Mouse (Mus musculus) right cerebral cortex, postnatal 25 days (tissue): ENCODE results near the gene Babam2.
"Not testable (repeated sequence)": the region's sequence is repeated elsewhere in the genome, so short reads cannot be mapped to it uniquely, and the experiment has no call there.

Experiments used
- DNase-seq: peaks from one replicate; pipeline ENCODE4 v3.0.0; 2022

Babam2 gene

DNA sequence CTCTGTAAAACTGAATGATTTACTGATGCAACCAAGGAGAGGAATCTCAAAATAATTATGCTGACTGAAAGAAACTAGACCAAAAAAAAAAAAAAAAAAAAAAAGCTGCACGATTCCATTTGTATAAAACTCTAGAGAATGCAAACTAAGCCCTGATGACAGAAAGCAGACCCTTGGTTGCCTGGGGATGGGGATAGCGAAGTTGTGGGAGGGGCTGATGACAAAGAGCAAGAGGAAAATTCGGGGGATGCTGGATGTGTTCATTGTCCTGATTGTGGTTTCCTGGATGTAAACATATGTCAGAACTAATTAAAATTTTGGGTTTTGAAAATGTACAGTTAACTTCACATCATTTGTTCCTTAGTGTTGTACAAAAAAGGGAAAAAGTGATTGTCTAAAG lies 257.7 kb downstream of the Babam2 start:
- no peak for DNase-seq

DNA sequence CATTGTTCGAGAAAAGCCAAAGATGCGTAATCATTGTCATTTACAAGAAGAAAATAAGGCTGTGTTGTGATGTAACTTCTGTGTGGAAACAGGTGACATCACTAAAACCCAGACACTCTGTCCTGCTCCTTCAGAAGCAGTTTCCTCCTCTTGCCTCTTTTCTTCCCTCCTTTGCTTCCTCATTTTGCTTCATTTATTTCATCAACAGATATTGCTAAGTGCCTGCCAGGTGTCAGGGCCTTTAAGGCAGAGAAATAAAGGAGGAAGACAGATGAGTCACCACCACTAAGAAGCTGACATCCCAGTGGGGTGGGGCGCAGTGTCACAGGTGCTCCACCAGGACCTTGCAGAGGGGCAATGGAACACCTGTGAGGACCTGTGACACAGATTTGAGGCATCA lies 258.9 kb downstream of the Babam2 start:
- DNase-seq = no peak

DNA sequence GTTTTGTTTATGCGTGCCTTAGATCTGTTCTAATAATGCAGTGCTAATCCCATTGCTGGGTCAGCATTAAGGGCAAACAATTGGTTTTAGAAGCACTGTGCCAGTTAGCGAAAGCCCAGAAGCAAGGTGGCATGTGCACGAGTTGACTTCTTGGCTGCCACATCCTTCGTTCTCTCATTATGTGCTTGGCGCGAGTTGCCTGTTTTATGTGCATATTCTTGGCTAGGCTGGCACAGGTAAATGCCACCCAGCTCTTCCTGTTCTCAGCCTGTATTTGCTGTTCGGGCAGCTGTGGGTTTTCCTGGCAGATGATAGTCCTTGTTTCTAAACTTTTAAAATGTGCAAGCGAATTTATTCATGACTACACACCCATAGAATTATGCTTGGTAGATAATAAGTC lies 262.4 kb downstream of the Babam2 start:
- no peak for DNase-seq

DNA sequence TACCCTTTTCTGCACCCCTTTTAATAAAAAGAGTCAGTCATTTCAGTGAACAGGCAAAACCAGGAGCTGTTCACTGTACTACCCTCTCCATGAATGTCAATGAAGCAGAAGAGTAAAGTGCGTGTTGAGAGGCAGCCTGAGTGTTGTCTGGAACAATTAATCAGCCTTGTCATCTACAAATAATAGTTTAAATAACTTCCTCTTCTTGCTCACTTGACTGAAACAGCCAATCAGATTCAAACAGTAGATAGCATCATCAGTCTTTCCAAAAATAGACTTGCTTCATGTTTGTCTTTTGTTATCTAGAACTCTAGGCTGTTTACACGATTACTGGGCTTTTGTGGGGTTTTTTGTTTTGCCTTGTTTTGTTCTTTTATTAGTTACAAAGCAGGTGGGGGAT lies 263.9 kb downstream of the Babam2 start:
- no peak for DNase-seq

DNA sequence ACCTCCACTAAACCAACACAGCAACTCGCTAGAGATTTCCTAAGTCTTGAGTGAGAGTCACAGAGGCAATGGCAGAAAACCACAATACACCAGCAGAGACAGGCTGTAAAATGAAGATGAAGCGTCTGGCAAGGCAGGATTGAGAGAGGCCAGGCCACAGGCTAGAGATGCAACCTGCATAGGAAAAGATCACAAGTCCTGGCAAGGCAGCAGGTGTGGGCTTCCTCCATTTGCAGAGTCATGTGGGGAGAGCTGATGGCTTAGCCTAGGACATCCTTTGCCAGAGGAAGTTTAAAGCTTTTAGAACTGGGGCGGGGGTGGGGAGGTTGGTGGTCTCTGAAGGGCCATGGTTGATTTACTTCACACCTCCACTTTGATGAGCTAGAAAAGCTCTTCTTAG lies 264.9 kb downstream of the Babam2 start:
- no peak for DNase-seq

DNA sequence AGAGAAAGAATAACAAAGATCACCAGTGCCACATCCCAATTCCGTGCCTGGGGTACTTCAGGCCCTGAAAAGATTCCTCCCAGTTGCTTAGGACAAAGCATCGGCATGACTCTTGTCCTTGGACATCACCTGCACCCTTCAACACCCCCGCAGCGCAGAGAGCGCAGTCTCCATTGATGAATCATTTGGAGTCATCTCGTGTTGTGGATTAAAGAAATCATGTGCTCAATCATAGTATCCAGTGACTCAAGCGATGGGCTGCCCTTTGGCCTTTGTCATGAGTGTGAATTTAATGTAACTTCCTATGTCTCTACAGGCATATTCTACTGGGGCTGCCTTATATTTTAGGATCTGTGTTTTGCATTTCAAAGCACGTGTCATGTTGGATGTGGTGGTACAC lies 265.9 kb downstream of the Babam2 start:
- DNase-seq = no peak

DNA sequence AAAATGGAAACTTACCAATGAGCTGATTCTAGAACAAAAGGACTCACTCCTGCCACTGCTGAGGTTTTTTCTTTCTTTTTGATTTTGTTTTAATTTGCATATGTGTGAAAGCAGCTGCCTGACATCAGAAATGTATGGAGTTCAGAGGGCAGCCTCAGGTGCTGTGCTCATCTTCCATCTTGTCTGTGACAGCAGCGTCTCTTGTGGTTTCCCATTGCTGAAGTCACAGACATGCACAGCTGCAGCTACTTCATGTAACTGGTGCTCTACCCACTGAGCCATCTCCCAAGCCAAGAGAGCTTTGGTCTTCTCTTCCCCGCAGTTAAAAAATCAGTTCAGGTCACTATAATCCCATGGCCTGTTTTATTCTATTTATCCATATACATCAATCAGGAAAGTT lies 266.4 kb downstream of the Babam2 start:
- no peak for DNase-seq

DNA sequence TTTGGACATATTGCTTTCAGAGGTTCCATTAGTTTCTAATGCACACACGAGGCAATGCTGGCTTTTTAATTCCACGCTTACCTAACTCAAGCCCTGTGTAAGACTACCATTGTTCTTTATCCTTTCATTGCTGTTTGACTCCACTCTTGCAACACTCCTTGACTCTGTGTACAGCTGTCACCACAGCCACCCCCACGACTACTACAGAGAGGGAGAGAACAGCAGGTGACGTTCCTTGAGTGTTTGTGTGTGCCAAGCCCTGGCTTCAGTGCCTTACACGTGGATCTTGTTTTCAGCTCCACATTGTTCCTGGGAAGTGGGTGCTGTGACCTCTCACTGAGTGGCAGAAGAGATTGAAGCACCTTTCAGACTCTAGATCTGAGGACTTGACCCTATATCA lies 269.3 kb downstream of the Babam2 start:
- DNase-seq = no peak

DNA sequence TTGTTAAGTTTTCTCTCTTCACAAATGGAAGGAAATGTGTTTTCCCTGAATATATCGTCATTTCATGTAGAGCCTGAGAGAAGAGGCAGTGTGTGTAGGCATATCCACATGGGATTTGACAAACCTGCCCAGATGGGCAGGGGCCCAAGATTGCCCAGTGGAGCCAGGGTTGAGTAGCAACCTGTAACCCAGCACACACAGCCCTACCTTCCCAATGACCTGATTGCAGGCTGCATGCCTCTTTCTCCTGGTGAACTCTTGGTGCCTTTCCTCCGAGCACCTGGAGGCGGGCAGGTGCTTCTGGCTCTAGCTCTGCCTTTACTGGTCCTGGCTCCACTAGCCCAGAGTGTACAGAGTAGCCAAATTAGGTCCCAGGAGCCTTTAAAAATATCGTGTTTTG lies 270.0 kb downstream of the Babam2 start:
- DNase-seq = no peak

DNA sequence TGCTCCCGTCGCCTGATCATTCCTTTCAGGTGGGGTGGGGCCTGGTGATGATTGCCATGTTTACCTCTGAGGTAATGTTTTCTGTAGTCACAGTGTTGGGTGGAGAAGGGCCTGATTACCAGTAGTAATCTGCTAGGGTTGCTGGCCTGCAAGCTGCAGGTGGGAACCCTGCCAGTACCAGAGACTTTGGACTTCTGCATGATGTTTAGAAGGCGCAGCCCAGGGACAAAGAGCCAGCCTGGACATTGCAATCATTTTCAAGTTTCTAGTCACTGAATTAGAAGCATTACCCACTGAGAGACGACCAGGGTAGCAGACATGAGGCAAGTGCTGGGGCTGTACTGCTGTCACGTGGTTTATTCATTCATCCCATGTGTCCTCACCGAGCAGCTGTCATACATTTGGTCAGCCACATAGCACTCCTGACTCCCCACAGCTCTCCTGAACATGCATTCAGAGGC lies 270.6 kb downstream of the Babam2 start:
- DNase-seq = no peak

DNA sequence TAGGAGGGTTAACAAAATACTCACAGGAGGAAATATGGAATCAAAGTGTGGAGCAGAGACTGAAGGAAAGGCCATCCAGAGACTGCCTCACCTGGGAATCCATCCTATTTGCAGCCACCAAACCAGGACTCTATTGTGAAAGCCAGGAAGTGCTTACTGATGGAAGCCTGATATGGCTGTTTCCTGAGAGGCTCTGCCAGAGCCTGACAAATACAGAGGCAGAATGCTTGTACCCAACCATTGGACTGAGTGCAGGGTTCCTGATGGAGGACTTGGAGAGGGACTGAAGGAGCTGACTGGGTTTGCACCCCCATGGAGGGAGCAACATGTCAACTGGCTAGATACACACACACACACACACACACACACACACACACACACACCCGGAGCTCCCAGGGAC lies 274.9 kb downstream of the Babam2 start:
- not testable (repeated sequence) for DNase-seq

DNA sequence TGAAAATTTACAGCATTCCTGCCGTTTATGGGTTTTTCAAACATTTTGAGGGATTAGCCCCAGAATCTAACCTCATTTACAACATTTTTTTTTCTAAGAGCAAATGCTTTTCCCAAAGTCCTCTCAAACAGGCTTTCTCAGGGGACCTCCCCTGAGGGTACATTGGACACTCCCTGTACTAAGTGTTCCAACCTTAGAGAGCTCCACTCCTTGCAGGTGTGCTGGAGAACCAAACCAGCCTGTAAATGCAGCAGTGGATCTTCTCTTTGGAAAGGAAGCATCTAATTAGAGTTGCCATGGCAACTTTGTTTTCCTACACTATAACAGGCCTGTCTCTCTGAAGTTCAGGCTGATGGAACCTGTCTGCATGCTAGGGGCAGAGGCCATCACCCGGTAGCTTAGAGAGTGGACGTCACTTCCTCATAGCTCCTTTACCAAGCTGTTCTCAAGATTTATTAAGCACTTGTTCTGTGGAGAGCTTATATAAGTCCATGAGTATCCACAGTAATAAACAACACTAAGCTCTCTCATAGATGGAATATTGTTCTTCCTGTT lies 277.2 kb downstream of the Babam2 start:
- no peak for DNase-seq

DNA sequence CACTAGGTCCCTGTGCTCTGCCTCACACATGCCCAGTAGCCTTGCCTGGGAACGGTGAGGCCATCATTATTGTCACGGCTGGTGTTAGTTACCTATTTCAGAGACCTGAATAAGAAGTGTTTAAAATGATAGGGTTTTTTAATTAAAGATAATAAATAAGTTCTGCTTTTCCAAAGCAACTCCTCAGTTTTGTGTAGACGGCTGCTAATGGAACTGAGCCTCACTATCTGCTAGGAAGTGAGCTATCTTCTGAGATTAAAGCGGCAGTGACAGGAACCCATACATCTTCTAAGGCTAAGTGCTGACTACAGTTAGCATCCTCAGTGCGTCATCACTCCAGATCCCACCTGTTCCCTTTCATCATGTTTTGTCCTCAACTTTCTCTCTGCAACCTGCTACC lies 284.6 kb downstream of the Babam2 start:
- DNase-seq = no peak

DNA sequence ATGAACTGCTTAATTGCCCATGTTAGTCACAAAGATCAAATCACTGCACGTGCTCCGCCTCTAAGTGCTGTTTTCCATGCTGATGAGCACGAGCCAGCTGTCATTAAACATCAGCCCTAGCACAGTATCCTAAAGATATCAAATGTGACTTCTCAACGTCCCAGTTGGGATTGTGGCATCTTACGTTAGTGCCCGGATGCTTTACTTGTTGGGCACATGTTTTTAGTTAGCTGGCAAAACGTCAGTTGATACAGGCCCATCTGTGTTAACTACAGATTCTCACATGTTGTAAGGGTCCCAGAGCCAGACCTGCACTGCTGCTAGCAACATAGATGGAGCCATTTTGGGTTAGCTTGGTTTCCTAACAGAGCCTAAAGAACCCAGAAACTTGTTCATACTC lies 285.7 kb downstream of the Babam2 start:
- DNase-seq = no peak

DNA sequence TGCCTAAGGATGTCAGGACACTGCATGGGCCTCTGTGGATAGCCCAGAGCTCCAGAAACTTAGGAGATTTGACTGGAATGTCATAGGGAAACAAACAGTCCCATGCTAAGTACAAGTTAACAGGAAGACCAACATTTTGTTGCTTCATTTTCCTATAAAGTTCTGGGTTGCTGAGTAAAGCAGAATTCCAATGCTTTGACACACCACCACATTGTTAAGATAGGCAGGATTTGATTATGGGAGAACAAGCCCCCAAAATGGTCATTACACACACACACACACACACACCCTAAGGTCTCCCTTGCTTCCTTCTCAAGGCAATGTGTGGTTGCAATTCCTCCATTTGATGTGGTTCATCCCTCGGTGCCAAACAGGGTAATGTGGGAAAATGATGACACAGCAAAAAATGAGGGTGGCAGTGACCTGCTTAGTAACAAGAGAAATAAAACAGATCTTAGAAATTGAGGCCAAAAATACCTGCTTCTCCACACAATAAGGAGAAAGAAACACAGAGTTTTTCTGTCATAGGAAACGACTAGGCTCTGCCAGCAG lies 286.4 kb downstream of the Babam2 start:
- no peak for DNase-seq

DNA sequence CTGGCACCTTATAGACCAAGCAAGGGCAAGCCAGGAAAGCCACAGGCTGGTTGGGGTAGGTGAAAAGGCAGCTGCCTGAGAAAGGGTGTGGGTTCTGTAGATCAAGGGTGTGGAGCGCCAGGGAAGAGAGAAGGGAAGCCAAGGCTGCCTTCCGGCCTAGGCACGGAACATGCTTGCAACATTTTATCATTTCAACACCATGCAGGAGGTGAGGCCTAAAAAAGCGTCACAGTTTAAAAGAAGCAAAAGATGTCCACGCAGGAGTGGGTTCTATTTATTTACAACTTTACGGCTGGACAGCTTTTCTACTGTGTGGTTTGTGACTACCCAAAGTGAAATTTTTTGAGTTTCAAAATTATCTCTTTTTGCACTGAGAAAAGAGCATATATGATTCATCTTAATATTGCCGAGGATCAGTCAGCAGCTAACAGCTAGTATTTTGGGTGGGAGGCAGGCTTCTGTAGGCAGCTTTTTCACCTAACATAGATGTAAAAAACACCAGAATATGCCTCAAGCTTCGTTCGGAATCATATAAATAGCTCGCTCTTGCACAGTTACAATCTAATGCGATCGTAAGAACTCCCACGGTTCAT lies 287.0 kb downstream of the Babam2 start:
- DNase-seq = peak; percentile 54

DNA sequence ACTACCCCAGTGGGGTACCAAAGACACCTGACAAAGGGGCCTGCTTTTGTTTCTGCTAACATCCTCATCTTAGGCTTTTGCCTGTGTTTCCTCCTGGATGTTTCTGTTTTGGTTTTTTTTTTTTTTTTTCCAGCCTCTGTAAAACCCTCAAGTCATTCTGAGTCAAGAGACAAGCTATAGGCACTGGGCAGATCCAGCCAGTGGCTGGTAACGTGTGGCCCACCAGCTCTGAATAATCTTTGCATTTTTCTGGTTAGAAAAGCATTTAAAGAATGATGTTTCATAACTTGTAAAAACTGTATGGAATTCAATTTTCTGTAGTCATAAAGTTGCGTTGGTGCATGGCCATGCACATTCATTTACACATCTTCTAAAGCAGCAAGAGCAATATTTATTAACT lies 287.5 kb downstream of the Babam2 start:
- DNase-seq = no peak

DNA sequence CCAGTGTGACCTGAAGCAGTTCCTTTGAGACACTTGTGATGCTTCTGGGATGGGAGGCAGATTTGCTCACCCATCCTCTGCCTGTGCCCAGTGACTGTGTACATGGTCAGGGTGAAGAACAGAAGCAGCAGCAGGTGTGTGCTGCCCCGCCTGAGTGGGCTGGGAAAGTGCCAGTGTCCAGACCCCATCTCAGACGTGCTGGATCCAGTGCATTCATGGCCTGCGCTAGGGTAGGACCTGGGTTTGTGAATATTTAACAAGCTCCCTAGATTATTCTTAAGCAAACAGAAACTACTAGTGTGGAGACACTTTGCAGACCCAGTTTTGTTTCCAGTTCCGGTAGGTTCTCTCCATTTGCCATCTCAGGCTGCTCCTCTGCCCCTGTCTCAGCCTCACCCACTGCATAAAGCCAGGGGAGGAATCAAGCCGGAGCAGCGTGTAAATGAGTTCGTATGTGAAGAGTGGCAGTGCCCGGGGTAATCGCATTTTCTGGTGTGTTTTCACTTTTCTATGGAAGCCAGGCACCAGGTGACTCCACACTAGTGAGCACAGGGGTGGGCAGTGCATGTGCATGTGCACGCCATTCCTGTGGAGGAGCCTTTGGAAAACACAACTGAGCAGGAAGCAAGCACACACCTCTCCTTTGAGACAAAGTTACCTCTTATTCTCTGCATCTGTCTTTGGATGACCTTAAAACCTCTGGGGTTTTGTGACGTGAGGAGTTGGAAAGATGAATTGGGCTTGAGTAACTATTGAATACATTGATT lies 290.2 kb downstream of the Babam2 start:
- DNase-seq = no peak

DNA sequence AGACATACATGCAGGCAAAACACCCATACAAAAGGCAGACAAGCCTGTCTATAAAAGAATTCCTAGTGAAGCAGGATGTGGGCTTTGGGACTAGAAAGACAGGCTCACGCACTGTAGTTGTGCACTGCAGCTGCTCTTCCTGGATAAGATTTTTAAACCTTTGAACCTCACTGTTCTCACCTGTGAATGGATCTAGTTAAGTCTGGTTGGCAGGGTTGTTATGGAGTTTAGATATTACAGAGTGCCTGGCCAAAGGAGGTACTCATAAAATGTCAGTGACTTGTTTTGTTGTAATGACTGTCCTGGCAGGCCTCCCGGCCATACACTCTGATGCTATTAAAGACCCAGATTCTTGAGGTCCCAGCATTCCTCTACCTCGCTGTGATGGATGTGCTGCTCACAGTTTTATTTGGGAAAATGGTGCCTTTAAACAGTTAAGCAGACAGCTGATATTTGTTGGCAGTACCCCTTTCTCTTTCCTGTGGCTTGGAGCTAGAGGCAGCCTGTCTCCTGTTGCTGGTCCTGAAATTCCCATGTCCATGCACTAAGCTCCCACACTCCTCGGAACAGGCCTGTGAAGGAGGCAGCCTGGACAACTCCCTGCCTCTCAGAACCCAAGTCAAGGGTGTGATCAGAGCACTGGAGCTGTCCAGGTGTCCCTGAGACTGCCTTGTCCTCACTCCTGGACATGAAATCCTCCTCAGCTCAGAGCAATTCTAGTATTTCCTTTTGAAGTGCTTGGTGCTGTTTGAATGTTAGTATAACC lies 299.9 kb downstream of the Babam2 start:
- no peak for DNase-seq

DNA sequence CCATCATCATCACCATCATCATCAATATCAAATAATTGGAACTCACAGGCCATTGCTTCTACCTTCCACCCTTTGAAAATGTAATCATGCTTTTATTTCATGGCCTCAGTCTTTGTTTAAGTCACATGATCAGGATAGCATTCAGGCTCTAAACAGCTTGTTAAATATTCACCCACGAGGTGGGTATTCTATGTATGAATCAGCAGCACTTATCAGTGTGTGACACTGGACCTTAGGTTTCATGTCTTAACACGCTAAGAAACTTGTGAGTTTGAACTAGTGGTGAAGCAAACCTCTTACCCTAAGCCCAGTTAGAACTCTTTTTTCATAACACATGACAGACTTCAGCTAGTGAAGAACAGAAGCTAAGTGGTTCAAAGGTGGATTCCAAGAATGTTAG lies 301.3 kb downstream of the Babam2 start:
- no peak for DNase-seq

DNA sequence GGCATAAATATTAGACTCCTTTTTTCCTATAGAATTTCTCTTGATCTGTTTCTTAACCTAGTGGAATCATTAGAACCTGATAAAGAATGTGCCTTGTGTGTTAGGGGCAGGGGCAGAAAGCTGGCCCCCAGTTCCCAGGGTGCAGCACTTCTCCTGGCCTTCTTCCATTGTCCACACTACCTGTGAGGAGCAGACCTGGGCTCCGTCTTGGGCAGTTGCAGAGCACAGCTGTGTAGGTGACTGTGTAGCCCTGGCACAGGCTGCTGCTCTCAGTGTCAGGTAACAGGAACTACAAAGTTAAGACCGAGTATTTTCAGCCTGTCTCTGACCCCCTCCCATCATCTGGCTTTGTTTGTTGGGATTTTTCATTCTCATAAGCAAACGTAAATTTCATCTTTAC lies 302.6 kb downstream of the Babam2 start:
- DNase-seq = no peak

DNA sequence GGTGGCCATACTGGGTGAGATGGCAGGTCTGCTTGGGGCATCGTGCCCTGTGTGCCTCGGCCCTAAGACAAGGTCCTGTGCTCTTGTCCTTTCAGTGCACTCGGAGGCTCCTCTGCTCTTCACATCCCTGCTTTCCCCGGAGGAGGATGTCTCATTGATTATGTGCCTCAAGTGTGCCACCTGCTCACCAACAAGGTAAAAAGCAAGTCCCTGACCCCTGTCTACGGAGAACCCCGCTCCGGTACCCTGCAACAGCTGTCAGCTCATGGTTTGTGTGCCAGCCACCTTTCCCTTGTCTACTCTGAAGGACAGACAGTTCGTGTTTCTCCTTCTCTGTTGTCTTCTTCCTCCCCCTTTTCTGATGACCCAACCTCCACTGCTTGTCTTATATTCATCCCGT lies 303.8 kb downstream of the Babam2 start:
- DNase-seq = no peak

DNA sequence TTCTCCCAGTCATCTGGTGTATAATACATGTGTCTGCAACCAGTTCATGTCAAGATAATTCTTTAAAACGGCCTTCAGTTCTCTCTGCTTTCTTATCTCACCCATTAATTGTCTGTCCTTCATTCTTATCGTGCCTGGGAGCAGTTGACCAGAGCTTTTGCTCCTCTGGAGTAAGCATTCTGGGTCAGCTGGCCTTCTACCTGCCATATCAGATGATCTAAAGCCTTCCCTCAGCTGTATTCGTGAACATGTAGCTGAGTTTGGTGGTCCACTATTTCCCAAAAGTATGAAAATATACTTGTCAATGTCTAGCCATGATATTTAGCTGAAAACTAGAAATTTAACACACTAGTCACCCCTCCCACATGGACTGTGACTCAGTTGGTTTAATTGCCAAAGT lies 304.3 kb downstream of the Babam2 start:
- DNase-seq = no peak

DNA sequence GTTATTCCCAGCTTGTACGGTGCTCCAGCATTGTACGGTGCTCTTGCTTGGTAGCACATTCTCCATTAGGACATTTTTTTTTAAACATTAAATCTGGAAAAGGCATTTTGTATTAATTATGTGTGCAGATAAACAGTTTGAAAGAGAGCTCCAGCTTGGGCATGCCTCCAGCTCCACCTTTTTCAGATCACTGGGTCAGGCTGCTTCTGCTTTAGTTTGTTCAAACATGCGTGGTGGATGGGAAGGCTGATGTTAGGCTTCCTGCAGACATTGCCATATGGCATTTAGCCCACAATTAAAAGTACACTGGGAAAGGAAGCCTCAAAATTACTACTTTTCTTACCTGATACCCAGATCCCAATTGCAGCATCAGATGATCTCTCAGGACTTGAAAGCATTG lies 310.9 kb downstream of the Babam2 start:
- no peak for DNase-seq
